Mouse (Mus musculus) intestine, embryonic 14.5 days (tissue): ENCODE data around the gene Gas6. TPM values are rescaled to one million over a fixed set of nuclear protein-coding genes. Genes with fewer than 3 reads are reported as not detected.

Experiments
- ATAC-seq: fragments of 200-750 bp; cut with Nextera tagmentation; replicated peaks from 2 replicates; pipeline ENCODE4 v1.8.0; 2017; ENCODE audit warnings: low read depth, moderate number of reproducible peaks, moderate TSS enrichment, moderate library complexity; ENCODE audit not compliant: low FRiP score, low TSS enrichment
- DNase-seq: peaks from one replicate; pipeline ENCODE4 v3.0.0-alpha.2; 2018; ENCODE audit warnings: low spot score
- H3K27ac ChIP-seq: fragments of 300-500 bp; sonication (generic); 2 replicates; pipeline ENCODE4 v1.5.1; 2014; ENCODE audit warnings: low read depth, mild to moderate bottlenecking, control low read depth
- H3K27me3 ChIP-seq: fragments of 300-500 bp; sonication (generic); replicated peaks from 2 replicates; pipeline ENCODE4 v1.6.1; 2014; ENCODE audit warnings: low read length, control low read depth; ENCODE audit not compliant: control insufficient read depth, insufficient read depth
- H3K36me3 ChIP-seq: fragments of 300-500 bp; sonication (generic); 2 replicates; pipeline ENCODE4 v1.6.1; 2014; ENCODE audit warnings: low read length, control low read depth; ENCODE audit not compliant: control insufficient read depth, insufficient read depth
- H3K4me1 ChIP-seq: fragments of 300-500 bp; sonication (generic); replicated peaks from 2 replicates; pipeline ENCODE4 v1.6.1; 2014; ENCODE audit warnings: low read length, control low read depth, mixed read lengths; ENCODE audit not compliant: control insufficient read depth, insufficient read depth
- H3K4me2 ChIP-seq: fragments of 300-500 bp; sonication (generic); 2 replicates; pipeline ENCODE4 v1.6.1; 2014; ENCODE audit warnings: low read length
- H3K4me3 ChIP-seq: fragments of 300-500 bp; sonication (generic); 2 replicates; pipeline ENCODE4 v1.5.1; 2014; ENCODE audit warnings: low read depth, low read length, control low read depth, mixed read lengths
- H3K9ac ChIP-seq: fragments of 300-500 bp; sonication (generic); 2 replicates; pipeline ENCODE4 v1.6.1; 2014; ENCODE audit warnings: mild to moderate bottlenecking, low read length
- H3K9me3 ChIP-seq: fragments of 300-500 bp; sonication (generic); 2 replicates; pipeline ENCODE4 v1.6.1; 2016; ENCODE audit warnings: low read length, control low read depth; ENCODE audit not compliant: control insufficient read depth
- WGBS: fragments of 180-500 bp; shearing (Covaris S2); extraction: QIAGEN DNeasy Blood & Tissue Kit; methylation state at CpG from one replicate; pipeline ENCODE4 v1.1.7; 2014; 5-methylcytosine and 5-hydroxymethylcytosine counted together
- polyA plus RNA-seq: library from polyadenylated mRNA; unstranded; fragments of >200 nt; fragmentation: Nextera tagmentation; extraction: Ambion mirVana; gene quantifications from 2 replicates; pipeline ENCODE4 v1.2.1, GENCODE M21; 2014

The Gas6 gene
- polyA plus RNA-seq, 1 experiment from 2014 or later = 28.7 TPM

DNA sequence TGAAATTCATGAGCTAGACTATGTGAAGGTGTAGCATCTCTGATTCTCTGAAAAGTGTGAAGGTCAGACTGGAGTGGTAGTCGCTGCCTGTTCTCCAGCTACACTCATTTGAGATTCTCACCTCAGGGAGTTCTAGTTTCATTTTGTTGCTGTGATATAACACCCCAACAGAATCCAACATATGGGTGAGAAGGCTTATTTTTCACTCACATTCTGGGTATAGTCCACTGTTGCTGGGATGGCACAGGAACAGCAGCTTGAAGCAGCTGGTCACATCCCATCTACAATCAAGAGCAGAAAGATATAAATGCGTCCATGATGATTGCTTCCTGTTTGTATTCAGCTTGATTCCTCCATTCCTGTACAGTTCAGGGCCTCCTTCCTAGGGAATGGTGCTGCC lies 52.1 kb downstream of the Gas6 start:
- Histone ChIP-seq H3K4me3 (no peak overlapping the region), H3K27ac (no peak overlapping the region), H3K9ac (no peak overlapping the region), H3K36me3 (no peaks in the 10 kb centered on the region), H3K27me3 (0 out of 2 replicates have a peak, but pooled peaks cover under 1% of the 10 kb centered on the region), H3K9me3 (no peaks in the 10 kb centered on the region), H3K4me2 (no peak overlapping the region), H3K4me1 (no peaks in the 10 kb centered on the region)
- ATAC-seq (no peak), DNase-seq (no peak)
- 88% methylated on average over 2 of the region's 2 CpGs for WGBS

DNA sequence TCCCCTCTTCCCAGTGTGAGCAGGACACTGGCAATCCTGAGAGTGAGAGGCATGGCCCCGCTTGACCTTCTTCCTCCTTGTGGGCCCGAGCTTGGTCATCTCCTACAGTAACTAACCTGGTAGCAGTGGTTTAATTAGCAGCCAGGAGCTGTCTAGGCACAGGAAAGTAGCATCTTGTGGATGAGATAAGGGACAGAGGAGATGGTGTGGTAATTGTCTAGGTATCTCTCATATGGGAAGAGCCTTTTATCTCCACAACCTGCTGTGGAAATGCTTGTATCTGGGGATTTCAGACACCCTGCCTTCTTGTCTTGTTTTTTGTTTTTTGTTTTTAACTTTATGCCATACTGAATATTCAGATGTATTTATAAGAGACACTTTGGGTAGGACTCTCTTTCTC lies 56.8 kb downstream of the Gas6 start:
- no peak overlapping the region for H3K4me3 ChIP-seq
- H3K27me3 ChIP-seq = peaks cover 32% of the 10 kb centered on the region
- DNase-seq = no peak
- no peaks in the 10 kb centered on the region for H3K36me3 ChIP-seq
- H3K9me3 ChIP-seq = no peaks in the 10 kb centered on the region
- no peak for ATAC-seq
- no peak overlapping the region for H3K4me2 ChIP-seq
- H3K4me1 ChIP-seq = no peaks in the 10 kb centered on the region
- H3K27ac ChIP-seq = no peak overlapping the region
- no peak overlapping the region for H3K9ac ChIP-seq
- 92% methylated on average over 2 of the region's 2 CpGs for WGBS

DNA sequence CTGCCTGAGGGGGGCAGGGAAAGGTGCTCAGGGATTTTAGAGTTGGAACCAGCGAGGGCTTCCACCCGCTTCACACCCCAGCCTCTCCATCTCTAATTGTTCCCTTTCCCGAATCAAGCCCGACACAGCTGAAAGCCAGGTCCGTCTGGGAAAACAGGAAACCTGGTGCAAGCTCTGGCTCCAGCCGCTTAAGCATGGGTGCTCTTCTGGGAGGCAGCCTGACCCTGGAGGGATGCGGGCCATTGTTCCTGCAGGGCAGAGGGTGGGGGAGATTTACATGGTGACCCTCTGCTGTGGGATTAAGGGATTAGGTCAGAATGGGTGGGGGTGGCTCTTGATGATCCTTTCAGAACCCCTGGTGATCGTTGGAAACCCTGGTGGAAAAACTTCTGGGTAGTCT lies 58.2 kb downstream of the Gas6 start:
- H3K4me3 ChIP-seq = no peak overlapping the region
- H3K4me2 ChIP-seq = no peak overlapping the region

DNA sequence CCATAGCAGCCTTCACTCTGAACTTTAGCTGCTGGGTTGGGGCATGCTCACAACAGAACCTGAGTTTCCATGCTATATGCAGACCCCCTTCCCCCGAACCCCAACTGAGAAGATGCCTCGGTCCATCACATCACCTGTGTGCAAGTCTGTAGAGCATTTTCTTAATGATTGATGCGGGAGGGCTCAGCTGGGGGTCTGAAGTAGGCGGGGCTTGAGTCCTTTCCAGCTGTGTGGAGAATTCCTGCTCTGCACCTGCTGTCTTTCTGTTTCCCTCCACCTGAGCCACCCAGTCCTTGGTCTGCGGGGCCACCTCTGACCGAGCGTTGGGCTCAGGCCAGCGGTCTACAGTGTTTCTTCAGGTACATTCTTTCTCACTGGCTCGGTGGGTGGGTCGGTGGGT lies 59.4 kb downstream of the Gas6 start, which contains the start of gene Tmem255b:
Tmem255b (plus strand) TSS at position 301 of the 400 bp plus-strand sequence.
- H3K4me2 ChIP-seq = no peak within 1 kb of the TSS
- H3K27ac ChIP-seq = no peak within 1 kb of the TSS
- 20% methylated on average over 10 of the region's 10 CpGs for WGBS
- DNase-seq = no peak
- no peaks in the 10 kb centered on the region for H3K4me1 ChIP-seq
- H3K4me3 ChIP-seq = no peak within 1 kb of the TSS
- H3K36me3 ChIP-seq = no peaks in the 10 kb centered on the region
- H3K9me3 ChIP-seq = no peaks in the 10 kb centered on the region
- H3K27me3 ChIP-seq = peaks cover 32% of the 10 kb centered on the region
- ATAC-seq = no peak
- H3K9ac ChIP-seq = no peak within 1 kb of the TSS

More for the DNA sequence above, 58.2 kb downstream of the Gas6 start:
- no peak overlapping the region for H3K9ac ChIP-seq
- 11% methylated on average over 8 of the region's 8 CpGs for WGBS
- ATAC-seq (no peak), DNase-seq (no peak)
- no peaks in the 10 kb centered on the region for H3K4me1 ChIP-seq
- no peak overlapping the region for H3K27ac ChIP-seq
- peaks cover 32% of the 10 kb centered on the region for H3K27me3 ChIP-seq
- no peaks in the 10 kb centered on the region for H3K9me3 ChIP-seq
- H3K36me3 ChIP-seq = no peaks in the 10 kb centered on the region

DNA sequence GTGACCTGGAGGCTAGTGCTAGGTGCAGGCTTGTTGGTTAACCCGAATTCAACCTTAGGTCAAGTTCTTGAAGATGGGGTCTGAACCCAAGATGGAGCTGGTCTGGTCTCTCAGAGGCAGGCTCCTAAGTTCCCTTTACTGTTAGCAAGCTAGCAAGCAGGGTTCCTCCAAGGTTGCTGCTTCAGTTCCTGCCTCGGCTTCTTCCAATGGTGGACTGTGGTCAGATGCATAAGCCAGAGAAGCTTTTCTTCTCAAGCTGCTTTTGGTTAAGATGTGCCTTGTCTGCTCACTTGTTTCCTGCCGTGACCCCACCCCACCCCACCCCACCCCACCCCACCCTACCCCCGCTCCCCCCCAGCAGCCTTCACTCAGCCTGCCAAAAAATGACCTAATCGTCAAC lies 61.2 kb downstream of the Gas6 start:
- no peaks in the 10 kb centered on the region for H3K36me3 ChIP-seq
- H3K9me3 ChIP-seq = no peaks in the 10 kb centered on the region
- WGBS = 79% methylated on average over 5 of the region's 5 CpGs
- H3K4me1 ChIP-seq = no peaks in the 10 kb centered on the region
- ATAC-seq (no peak), DNase-seq (no peak)
- no peak overlapping the region for H3K4me2 ChIP-seq
- no peak overlapping the region for H3K9ac ChIP-seq
- peaks cover 32% of the 10 kb centered on the region for H3K27me3 ChIP-seq
- H3K4me3 ChIP-seq = no peak overlapping the region
- no peak overlapping the region for H3K27ac ChIP-seq

DNA sequence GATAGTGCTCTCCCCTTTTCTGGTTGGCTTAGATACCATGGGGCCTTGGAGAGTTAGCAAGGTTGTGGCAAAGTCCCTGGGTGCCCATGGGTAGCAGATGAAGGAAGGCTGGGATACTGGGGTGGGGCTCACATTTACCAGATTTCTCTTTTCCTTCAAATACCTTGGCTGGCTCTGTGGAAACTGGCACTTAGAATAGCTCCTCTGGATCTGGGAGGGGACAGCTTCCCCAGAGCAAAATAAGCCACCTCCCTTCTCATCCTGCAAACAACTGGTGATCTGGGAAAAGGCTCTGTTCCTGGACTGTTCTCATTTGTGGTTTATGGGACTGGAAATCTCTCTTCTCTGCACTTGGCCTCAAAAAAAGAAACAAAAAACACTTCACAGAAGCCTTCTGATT lies 63.4 kb downstream of the Gas6 start:
- peaks cover 22% of the 10 kb centered on the region for H3K27me3 ChIP-seq
- ATAC-seq (no peak), DNase-seq (no peak)
- H3K27ac ChIP-seq = no peak overlapping the region
- H3K9ac ChIP-seq = no peak overlapping the region
- no peaks in the 10 kb centered on the region for H3K4me1 ChIP-seq
- no peaks in the 10 kb centered on the region for H3K36me3 ChIP-seq
- no peak overlapping the region for H3K4me3 ChIP-seq
- H3K9me3 ChIP-seq = no peaks in the 10 kb centered on the region
- H3K4me2 ChIP-seq = no peak overlapping the region

DNA sequence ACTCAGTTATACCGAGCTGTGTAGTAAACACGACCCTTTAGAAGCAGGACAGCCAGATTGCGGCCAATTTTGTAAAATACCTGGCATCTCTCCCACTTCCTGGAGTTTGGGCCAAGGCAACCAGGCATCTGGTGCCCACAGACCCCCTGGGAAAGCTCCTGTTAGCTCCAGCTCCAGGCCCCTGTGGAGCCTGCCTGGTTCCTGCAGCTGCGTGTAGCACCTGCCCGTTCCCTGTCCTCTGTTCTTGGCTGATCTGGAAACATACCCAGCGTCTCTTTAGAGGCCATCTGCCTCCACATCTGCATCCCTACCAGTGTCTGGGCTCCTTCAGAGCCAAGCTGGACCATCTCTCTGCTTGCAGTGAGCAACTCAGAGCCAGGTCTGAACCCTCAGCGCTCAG lies 63.9 kb downstream of the Gas6 start:
- Histone ChIP-seq H3K27ac (no peak overlapping the region), H3K36me3 (no peaks in the 10 kb centered on the region), H3K4me2 (no peak overlapping the region), H3K4me3 (no peak overlapping the region), H3K4me1 (no peaks in the 10 kb centered on the region), H3K9me3 (no peaks in the 10 kb centered on the region), H3K9ac (no peak overlapping the region), H3K27me3 (peaks cover 17% of the 10 kb centered on the region)
- 77% methylated on average over 7 of the region's 7 CpGs for WGBS
- DNase-seq = no peak
- no peak for ATAC-seq

DNA sequence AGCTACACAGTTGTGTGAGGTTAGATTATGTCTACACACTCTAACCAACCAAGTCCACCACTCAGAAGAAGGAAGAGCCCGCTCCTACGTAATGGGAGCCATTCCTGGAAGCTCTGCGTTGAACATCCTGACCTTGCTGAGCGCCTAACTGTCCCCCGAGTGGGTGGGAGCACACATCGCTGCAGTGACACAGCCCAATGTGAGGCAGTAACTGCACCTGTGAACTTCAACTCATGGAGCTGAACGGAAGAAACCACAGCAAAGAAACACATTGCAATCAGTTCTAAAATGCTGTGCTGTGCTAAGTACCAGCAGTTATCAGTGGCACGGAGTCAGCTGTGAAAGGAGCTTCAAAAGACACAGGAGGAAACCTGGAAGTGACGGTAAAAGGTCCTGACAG lies 66.1 kb downstream of the Gas6 start:
- WGBS = 75% methylated on average over 9 of the region's 9 CpGs
- ATAC-seq = no peak

DNA sequence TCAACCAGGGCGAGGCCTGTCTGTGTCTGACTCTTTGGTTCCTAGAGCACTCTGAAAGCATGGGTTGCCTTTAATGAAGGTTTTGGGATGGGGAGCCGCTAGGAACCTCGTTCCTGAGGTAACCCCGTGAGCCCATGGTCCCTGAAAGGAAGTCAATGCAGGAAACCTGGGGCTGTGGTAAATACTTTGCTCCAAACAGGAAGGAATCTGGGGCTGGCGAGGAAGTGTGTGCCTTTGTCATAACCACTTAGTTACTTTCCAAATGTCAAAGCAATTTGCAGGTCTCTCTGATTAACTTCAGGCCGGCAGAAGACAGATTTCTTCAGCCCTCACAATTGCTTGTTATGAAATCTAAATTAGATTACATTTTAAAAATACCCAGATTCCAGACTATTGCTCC lies 66.9 kb downstream of the Gas6 start:
- H3K9me3 ChIP-seq = no peaks in the 10 kb centered on the region
- 65% methylated on average over 6 of the region's 6 CpGs for WGBS
- no peak overlapping the region for H3K4me2 ChIP-seq
- H3K4me1 ChIP-seq = no peaks in the 10 kb centered on the region
- no peak overlapping the region for H3K4me3 ChIP-seq
- no peak overlapping the region for H3K9ac ChIP-seq
- H3K27ac ChIP-seq = no peak overlapping the region
- no peak for DNase-seq
- no peak for ATAC-seq
- H3K36me3 ChIP-seq = no peaks in the 10 kb centered on the region
- H3K27me3 ChIP-seq = no peaks in the 10 kb centered on the region

More for the DNA sequence above, 66.1 kb downstream of the Gas6 start:
- no peaks in the 10 kb centered on the region for H3K36me3 ChIP-seq
- no peaks in the 10 kb centered on the region for H3K27me3 ChIP-seq
- H3K9ac ChIP-seq = no peak overlapping the region
- H3K27ac ChIP-seq = no peak overlapping the region
- H3K9me3 ChIP-seq = no peaks in the 10 kb centered on the region
- no peak overlapping the region for H3K4me2 ChIP-seq
- no peak overlapping the region for H3K4me3 ChIP-seq
- H3K4me1 ChIP-seq = no peaks in the 10 kb centered on the region
- no peak for DNase-seq
